Mouse (Mus musculus): Measurements from ENCODE around the gene Sox5. TPM values are rescaled to one million over a fixed set of nuclear protein-coding genes. Genes with fewer than 3 reads are reported as not detected.

Gene Sox5
- total RNA-seq, 2 experiments from 2014 or later = 3.3 to 3.9 TPM

- no peak for DNase-seq (ENCODE audit: low spot score in 2 of 2)
Measured at GRCm38 (mm10) chr6:144491761-144492415, 289.9 kb downstream of the Sox5 start.

GRCm38 (mm10) chr6:144490896-144491295 lies 290.9 kb downstream of the Sox5 start:
- no peak for DNase-seq (ENCODE audit: low spot score in 2 of 2)

GRCm38 (mm10) chr6:144485578-144485977 lies 296.2 kb downstream of the Sox5 start:
- no peak for DNase-seq (ENCODE audit: low spot score in 2 of 2)

- no peak for DNase-seq (ENCODE audit: low spot score in 2 of 2)
Measured at GRCm38 (mm10) chr6:144483166-144483565, 298.6 kb downstream of the Sox5 start.

GRCm38 (mm10) chr6:144480648-144481528 lies 300.9 kb downstream of the Sox5 start:
- no peak for DNase-seq (ENCODE audit: low spot score in 2 of 2)

- no peak for DNase-seq (ENCODE audit: low spot score in 2 of 2)
Measured at GRCm38 (mm10) chr6:144479861-144480260, 301.9 kb downstream of the Sox5 start.

GRCm38 (mm10) chr6:144477287-144478064 lies 304.3 kb downstream of the Sox5 start:
- no peak for DNase-seq (ENCODE audit: low spot score in 2 of 2)

GRCm38 (mm10) chr6:144473437-144473836 lies 308.3 kb downstream of the Sox5 start:
- DNase-seq (ENCODE audit: low spot score in 2 of 2) = no peak

- DNase-seq (ENCODE audit: low spot score in 2 of 2) = no peak
Measured at GRCm38 (mm10) chr6:144472089-144472900, 309.5 kb downstream of the Sox5 start.

- DNase-seq (ENCODE audit: low spot score in 2 of 2) = no peak
Measured at GRCm38 (mm10) chr6:144466711-144467110, 315.1 kb downstream of the Sox5 start.

GRCm38 (mm10) chr6:144463691-144464090 lies 318.1 kb downstream of the Sox5 start:
- no peak for DNase-seq (ENCODE audit: low spot score in 2 of 2)

- DNase-seq (ENCODE audit: low spot score in 2 of 2) = no peak
Measured at GRCm38 (mm10) chr6:144463274-144463673, 318.5 kb downstream of the Sox5 start.

- DNase-seq (ENCODE audit: low spot score in 2 of 2) = no peak
Measured at GRCm38 (mm10) chr6:144459486-144459885, 322.3 kb downstream of the Sox5 start.

GRCm38 (mm10) chr6:144457500-144457899 lies 324.3 kb downstream of the Sox5 start:
- DNase-seq (ENCODE audit: low spot score in 2 of 2) = no peak

GRCm38 (mm10) chr6:144454291-144455276 lies 327.2 kb downstream of the Sox5 start:
- no peak for DNase-seq (ENCODE audit: low spot score in 2 of 2)

GRCm38 (mm10) chr6:144453605-144454004 lies 328.2 kb downstream of the Sox5 start:
- no peak for DNase-seq (ENCODE audit: low spot score in 2 of 2)

- DNase-seq (ENCODE audit: low spot score in 2 of 2) = no peak
Measured at GRCm38 (mm10) chr6:144453147-144453546, 328.6 kb downstream of the Sox5 start.

- DNase-seq (ENCODE audit: low spot score in 2 of 2) = no peak
Measured at GRCm38 (mm10) chr6:144452200-144452977, 329.4 kb downstream of the Sox5 start.

- DNase-seq (ENCODE audit: low spot score in 2 of 2) = no peak
Measured at GRCm38 (mm10) chr6:144451631-144452030, 330.1 kb downstream of the Sox5 start.
